Mouse (Mus musculus) liver, adult 2 months (tissue): Measurements from ENCODE around the gene Bbs9.

Source experiments
- CTCF ChIP-seq: fragments of 200-500 bp; IDR thresholded peaks from 2 replicates; pipeline ENCODE4 v1.5.1; 2011; ENCODE audit warnings: low read depth, low read length, control low read depth
- POLR2A ChIP-seq: fragments of 200-500 bp; IDR thresholded peaks from 2 replicates; pipeline ENCODE4 v1.6.1; 2011; ENCODE audit warnings: low read length, control low read depth; ENCODE audit not compliant: insufficient read depth; ENCODE audit errors: extremely low read depth

GRCm38 (mm10) chr9:22578266-22578665 lies 102.8 kb downstream of the Bbs9 start:
- TF ChIP-seq POLR2A: no peak
- no peak for TF ChIP-seq CTCF
